Mouse (Mus musculus): ENCODE measurements around the gene Tns1.

Tns1 gene

GRCm38 (mm10) chr1:74057501-74057900 lies 66.7 kb downstream of the Tns1 start:
- DNase-seq = no peak

- no peak for DNase-seq
These were observed 68.7 kb downstream of the Tns1 start for GRCm38 (mm10) chr1:74055552-74055951.

GRCm38 (mm10) chr1:74054471-74054870 lies 69.8 kb downstream of the Tns1 start:
- no peak for DNase-seq

- no peak for DNase-seq
These were observed 70.2 kb downstream of the Tns1 start for GRCm38 (mm10) chr1:74054007-74054406.

GRCm38 (mm10) chr1:74053068-74053467 lies 71.2 kb downstream of the Tns1 start:
- no peak for DNase-seq

- DNase-seq = no peak
These were observed 72.9 kb downstream of the Tns1 start for GRCm38 (mm10) chr1:74051349-74051748.

GRCm38 (mm10) chr1:74049430-74049829 lies 74.8 kb downstream of the Tns1 start:
- DNase-seq = no peak

GRCm38 (mm10) chr1:74047722-74048121 lies 76.5 kb downstream of the Tns1 start:
- DNase-seq = no peak

- no peak for DNase-seq
These were observed 76.9 kb downstream of the Tns1 start for GRCm38 (mm10) chr1:74047311-74047710.

GRCm38 (mm10) chr1:74045034-74045433 lies 79.2 kb downstream of the Tns1 start:
- DNase-seq = no peak

- DNase-seq = no peak
These were observed 79.8 kb downstream of the Tns1 start for GRCm38 (mm10) chr1:74044421-74044820.

GRCm38 (mm10) chr1:74043584-74044105 lies 80.6 kb downstream of the Tns1 start:
- no peak for DNase-seq

- DNase-seq = no peak
These were observed 81.4 kb downstream of the Tns1 start for GRCm38 (mm10) chr1:74042711-74043467.

GRCm38 (mm10) chr1:74041692-74042091 lies 82.6 kb downstream of the Tns1 start:
- DNase-seq = no peak

- no peak for DNase-seq
These were observed 83.1 kb downstream of the Tns1 start for GRCm38 (mm10) chr1:74041178-74041577.

- no peak for DNase-seq
These were observed 87.5 kb downstream of the Tns1 start for GRCm38 (mm10) chr1:74036560-74037390.

GRCm38 (mm10) chr1:74035912-74036489 lies 88.2 kb downstream of the Tns1 start:
- no peak for DNase-seq

GRCm38 (mm10) chr1:74035487-74035886 lies 88.8 kb downstream of the Tns1 start:
- DNase-seq = no peak

GRCm38 (mm10) chr1:74034736-74035135 lies 89.5 kb downstream of the Tns1 start:
- no peak for DNase-seq

GRCm38 (mm10) chr1:74034211-74034610 lies 90.0 kb downstream of the Tns1 start:
- no peak for DNase-seq

GRCm38 (mm10) chr1:74033407-74033806 lies 90.8 kb downstream of the Tns1 start:
- DNase-seq = no peak

- no peak for DNase-seq
These were observed 91.3 kb downstream of the Tns1 start for GRCm38 (mm10) chr1:74032966-74033365.

- no peak for DNase-seq
These were observed 92.3 kb downstream of the Tns1 start for GRCm38 (mm10) chr1:74031771-74032609.
